Mouse (Mus musculus) ovary, postnatal 14 days (tissue): ENCODE data around the gene Wwox.
A peak's percentile ranks its signal among the peaks of the same experiment; 100 is the strongest.
"Not testable (repeated sequence)": the region's sequence is repeated elsewhere in the genome, so short reads cannot be mapped to it uniquely, and the experiment has no call there.

Experiments
- DNase-seq: peaks from one replicate; pipeline ENCODE4 v3.0.0; 2022; ENCODE audit warnings: low spot score

Gene Wwox

DNA sequence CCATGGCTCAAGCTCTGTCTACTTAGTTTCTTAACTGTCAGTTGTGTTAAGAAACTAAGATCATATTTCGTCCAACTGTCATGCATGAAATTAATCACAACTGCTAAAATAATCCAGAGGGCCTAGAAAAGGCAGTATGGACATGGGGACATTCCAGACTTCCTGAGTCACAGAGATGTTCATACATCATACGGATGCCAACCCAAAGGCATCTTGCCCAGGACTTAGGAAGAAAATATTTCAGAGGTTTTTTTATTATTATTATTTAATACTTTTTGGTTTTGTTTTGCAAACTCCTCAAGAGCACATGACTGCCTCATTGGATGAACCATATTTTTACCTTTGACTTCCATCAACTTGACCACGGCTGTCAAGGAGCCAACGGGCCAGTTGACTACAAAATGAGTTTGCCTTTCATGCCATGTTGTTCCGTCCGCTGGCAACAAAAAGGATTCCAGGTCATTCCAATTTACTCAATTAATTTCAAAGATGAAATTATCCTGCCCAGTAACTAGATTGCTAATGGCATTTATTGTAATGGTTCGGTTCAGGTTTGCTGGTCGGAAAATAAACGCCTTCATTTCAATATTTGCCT is 367.5 kb downstream of the Wwox start:
- DNase-seq: no peak

DNA sequence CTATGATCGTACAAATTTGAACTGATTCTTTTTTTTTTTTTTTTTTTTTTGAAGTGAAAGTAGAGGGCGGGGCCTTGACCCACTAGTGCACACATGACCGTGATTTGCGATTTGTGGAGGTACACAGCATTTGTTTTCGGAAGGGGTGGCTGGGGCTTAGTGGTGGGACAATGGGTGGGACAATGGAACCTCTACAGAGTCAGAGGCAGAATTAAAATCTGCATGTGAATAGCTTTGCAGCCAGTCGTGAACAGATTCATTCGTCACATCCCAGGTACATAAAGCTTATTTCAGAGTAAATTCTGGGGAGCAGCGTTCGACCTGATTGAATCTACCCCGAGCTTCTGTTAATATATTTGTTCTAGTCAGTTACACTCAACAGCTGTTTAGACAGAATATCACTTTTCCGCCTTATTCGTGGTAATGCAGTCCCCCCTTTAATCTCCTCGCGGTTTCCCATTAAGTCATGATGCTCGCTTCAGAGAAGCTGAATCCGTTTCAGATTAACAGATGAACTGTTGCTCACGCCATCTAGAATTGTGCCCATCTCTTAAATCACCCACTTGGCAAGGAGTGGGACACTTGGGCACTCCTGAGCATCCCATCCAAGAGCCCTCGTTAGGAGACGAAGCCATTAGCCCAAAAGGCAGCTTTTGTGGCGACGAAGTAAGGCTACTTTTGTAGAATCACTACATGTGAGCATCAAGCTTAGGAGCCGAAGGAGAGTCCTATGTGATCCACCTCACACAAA is 368.4 kb downstream of the Wwox start:
- DNase-seq: no peak

DNA sequence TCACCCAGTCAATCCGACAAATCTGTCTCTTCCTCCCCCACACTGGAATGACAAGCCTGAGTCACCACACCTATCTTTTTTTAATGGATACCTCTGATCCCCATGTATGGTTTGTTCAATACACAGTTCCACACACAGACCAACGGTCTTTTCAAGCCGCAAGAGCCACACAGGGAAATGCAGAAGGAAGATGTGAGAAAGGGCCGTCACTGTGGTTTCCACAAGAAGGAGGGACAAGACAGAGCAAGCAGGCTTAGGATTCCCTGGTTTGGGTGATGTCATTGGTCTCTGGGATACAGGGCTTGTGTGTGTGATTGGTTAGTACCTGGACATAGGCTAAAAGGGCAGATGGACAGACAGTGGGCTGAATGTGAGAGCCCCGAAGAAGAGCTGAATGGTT is 371.0 kb downstream of the Wwox start:
- DNase-seq: no peak

DNA sequence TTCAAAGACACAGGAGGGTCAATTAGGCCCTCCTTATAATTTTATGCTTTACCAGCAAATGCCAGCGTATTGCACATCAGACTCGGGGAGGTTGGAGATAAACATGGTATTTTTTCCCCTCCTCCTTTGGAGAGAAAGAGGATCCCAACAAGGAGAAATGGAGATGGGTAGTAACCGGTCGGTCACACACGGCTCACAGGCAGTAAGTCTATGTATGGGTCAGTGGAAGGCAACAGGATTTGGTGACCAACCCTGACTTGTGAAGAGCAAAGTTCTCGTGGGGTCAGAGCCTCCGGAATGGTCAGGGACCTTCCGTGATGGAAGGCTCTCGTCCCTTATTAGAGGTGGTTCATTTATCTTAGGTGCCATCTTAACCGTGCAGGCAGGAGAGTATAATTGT is 374.4 kb downstream of the Wwox start:
- no peak for DNase-seq

DNA sequence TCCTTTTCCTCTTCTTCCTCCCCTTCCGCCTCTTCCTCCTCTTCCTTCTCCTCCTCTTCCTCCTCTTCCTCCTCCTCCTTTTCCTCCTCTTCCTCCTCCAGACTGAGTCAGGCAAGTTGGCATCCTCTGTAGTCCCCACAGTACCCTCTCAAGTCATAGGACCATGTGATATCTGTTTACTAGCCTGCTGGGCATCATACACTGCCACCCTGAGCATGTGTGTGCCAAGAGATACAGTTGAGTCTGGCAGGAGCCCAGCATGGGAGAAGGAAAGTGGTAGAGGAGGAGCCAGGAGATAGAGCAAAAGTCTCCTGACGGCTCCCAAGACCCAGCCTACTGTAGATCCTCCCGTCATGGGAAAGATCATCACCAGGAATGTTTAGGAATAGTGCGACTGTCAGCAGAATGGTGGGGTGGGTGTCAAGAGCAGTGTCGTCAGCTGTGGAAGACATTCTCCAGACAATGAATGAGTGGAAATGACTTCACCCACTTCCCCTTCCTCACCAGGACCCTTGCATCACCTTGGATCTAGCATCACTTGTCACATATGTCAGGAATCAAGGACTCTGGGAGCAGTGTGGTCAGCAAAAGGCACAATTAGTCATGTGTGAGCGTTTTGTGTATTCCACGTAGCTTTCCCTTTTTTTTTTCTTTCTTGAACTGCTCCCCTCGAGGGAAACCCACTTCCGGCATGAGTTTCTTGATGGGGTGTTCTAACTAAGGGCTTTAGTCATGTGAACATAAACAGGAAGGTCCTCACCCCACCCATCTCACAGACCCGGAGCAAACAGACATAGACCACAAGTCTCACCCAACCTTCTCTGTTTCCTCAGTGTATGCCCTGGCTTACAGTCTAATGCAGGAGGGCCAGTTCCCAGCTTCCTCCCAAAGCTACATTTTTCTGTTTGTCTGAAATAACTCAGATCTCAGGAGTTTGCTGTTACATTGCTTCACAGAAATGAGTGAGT is 375.6 kb downstream of the Wwox start:
- DNase-seq: no peak

DNA sequence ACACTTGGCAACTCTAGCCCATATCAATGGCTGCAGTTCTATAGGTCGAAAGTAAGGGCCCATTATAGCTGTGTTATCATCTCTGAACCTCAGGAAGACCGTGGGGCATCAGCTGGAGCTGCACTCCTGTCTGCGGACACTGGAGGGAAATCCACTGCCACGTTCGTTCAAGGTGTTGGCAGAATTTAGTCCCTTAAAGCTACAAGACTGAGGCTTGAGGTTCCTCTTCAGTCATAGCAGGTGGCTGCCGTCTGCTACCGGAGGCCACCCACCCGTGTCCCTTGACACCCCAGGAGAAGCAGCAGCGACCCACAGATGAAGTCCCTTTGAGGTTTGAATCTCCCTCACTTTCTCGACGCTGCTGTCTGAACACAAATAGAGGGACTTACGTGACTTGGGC is 376.9 kb downstream of the Wwox start:
- DNase-seq: no peak

DNA sequence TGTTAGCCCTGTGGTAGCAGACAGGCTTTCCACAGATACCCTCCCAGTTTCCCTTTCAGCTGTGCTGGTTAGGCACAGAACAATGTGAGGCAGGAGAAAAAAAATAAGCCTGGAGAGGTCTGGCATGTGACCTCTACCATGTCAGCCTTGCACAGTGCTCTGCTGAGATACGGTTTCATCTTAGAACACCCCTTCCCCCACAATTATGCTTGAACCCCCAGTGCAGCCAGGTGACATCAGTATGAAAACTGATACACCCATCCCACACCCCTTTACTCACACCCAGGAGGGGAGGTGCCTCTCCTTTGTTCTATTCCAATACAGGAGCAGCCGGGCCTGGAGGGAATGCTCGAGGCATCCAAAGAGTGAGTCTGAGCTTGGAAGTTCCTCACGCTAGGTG is 377.5 kb downstream of the Wwox start:
- DNase-seq: no peak

DNA sequence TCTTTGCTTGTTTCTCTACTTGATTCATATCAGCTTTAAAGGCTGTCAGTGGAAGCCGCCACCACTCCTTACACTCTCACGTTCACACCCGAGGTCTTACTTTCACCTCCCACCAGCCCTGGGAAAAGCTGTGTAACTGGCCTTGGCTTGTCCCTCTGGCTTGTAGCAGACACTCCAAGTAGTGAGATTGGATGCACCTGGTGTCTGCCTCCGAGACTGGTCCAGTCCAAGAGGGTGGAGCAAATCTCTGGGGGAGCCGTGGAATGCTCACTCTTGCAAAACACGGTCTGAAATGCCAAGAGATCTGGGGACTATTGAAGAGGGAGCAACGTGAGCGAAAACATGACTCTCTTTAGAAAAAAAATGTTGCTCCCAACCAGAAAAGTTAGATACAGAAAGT is 382.1 kb downstream of the Wwox start:
- peak; percentile 33 for DNase-seq

DNA sequence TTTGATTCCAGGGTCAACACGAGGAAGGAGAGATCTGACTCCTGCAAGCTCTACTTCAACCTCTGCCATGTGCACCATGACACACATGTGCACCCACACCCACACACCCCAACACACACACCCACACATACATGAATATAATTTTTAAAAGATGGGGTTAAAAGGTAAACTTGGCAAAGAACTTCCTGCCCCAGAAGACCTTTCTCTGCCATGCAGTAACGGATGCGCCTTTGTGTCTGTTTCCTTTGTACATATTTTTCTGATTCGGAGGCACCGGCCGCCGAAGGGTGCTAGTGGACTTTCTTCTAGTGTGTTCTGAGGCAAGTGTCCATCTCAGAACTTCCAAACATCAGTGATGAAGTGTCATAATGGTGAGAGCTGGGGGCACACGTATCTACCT is 386.0 kb downstream of the Wwox start:
- no peak for DNase-seq

DNA sequence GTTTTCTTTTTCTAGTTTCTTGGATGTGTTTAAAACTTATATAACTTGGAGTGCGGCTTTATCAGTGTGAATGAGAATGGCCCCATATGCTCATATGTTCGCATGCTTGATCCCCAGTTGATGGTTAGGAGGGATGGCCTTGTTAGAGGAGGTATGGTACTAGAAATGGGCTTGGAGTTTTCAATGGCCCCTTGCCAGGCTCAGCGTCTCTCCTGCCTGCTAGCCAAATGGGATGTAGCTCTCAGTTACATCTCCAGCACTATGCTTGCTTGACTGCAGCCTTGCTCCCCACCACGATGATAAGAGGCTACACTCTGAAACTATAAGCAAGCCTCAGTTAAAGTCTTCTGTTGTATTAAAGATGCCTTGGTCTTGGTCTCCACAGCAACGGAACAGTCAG is 387.5 kb downstream of the Wwox start:
- DNase-seq: no peak

DNA sequence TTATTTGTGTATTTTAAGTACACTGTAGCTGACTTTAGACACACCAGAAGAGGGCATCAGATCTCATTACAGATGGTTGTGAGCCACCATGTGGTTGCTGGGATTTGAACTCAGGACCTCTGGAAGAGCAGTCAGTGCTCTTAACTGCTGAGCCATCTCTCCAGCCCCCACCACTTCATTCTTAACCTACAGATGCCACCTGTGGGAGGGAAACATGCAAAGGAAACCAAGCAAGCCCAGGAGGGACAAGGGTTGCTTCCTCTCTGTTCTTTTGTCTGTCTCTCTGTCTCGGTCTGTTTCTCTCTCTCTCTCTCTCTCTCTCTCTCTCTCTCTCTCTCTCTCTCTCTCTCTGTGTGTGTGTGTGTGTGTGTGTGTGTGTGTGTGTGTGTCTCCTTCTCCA is 388.4 kb downstream of the Wwox start:
- DNase-seq: not testable (repeated sequence)

DNA sequence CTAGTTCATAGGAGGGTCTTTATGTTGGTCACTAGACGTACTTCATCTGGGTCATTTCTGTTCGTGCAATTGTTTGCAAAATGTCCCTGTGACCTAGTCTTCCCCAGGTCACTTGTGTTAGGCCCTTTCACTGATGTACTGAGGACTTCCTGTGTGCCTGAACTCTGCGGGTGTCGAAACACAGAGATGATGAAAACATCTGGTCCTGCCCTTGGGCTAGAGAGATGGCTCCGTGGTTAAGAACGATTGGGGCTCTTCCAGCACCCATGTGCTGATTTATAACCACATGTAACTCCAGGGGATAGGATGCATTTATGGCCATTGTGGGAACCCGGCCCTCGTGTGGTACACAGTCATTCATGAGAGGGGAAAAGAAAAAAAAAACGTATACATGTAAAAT is 392.1 kb downstream of the Wwox start:
- DNase-seq: no peak

DNA sequence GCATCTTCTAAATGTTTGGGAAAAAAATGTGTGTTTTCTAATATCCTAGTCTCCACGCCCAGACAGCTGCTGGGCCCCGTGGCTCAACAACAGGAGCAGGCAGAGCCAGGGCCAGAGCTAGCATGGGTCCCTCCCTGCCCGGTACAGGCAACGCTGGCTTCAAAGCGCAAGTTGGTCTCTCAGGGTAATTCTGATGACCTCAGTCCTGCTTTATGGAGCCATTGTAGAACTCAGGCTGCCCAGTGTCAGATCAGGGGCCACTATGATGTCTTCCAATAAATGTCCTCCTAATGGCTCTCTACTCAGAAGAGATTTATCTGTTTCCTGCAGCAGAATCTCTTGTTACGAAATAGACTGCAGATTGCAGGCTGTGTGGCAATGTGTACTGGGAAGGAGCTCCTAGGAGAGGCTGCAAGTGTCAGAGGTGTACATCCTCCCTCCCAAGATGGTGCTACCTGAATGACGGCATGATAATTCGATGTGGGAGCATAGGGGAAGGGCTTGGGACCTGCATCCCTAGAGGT is 392.9 kb downstream of the Wwox start:
- no peak for DNase-seq

DNA sequence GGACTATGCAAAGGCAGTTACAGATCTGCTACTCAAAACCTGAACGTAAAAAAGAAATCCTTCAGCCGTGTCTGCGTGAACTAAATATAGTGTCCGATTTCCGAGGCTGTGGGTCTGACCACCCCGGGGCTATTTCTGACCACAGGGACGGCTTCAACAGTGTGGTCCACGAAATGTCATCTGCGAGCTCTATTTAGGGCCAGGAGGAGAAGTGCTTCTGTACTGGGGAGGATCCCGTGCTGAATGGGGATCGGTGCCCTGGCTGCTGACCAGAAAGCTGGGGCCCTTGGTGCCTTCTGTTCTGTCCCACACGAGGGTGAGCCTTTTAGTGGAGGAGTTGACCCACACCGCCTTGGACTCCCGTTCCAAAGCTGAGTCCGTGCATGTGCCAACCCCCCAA is 395.3 kb downstream of the Wwox start:
- no peak for DNase-seq

DNA sequence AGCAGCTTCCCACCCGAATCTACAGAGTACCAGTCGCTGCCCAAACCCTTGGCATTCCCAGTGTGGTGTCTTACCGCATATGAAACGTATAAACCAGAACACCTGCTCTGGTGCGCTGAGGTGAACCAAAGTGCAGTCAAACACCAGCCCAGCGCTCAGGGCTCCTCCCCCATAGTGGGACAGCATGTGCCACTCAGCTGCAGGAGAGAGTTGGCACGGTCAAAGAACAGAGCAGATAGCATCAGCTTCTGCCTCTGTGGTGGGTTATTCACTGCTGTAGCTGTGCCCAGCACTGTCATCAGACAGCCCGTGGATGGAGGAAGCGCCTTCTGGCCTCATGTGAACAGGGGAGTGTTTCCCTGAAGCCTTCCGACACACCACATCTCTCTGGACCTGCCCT is 400.5 kb downstream of the Wwox start:
- no peak for DNase-seq

DNA sequence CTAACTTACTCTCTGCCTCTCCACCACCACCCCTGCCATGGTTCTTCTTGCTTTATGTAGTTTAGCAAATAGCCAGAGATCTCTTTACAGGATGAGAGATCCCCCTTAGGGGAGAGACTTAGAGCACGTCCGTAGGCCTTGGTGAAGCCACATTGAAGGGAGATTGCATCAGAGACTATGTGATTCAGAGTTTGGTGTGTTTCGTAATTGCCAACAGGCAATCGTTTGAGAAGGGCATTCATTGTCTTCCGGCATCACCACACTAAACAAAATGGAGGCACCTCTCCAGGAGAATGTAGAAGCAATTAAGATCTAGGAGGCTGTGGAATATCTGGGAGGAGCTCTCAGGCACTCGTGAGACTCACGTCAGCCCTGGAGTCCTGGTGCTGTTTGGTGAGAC is 408.2 kb downstream of the Wwox start:
- no peak for DNase-seq

DNA sequence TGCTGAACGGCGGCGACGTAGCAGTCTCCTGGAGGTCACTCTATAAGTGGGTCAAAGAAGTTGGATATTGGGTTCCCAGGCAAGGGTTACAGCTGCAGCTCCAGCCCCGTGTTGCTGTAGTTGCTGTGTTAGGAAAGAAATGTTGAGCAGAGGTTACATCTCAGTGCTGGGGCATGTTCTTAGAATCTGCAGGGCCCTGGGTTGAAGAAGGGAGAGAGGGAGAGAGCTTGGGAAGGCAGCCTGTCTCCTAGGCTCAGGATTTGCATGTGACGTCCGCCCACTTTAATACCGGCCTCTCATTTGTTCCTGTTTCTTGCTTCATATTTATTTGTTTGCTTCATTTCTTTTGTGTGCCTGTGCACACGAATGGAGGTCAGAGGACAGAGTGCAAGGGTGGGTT is 410.0 kb downstream of the Wwox start:
- DNase-seq: no peak

DNA sequence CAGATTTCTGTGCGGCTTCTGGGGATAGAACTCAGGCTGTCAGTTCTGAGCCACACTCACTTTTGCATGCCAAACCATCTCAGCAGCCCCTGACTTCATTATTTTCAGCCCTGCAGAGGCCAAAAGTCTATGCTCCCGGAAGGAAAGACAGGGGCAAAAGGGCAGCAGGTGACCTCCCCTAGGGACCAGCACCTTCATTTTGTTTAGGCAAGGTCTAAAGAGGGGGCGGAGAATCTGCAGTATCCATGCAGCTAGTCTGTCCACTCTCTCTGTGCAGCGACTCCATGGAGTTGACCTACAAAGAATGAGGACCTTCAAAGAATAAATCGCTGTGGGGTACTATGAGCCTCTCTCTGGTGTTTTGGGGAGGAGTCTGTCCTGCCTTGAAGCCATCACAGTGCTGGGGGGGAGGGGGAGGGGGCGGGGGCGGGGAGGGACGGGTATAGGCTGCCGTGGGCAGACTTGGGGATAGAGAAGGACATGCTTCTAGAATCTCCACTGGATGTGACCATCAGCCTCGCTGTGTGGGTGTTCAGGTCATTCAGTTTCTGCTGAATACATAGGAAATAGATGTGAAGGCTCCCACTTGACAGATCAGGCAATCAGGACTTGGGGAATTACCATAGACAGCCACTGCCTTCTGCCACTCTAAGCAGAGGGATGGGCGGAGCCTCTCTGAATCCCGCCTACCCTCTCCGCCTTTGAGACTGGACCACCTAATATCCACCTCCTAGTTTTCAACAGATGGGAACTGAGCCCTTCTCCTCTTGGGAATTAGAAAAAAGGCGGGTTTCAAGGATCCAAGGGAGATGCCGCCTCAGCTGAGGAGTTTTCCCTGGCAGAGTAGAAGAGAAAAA is 410.8 kb downstream of the Wwox start:
- DNase-seq: no peak

DNA sequence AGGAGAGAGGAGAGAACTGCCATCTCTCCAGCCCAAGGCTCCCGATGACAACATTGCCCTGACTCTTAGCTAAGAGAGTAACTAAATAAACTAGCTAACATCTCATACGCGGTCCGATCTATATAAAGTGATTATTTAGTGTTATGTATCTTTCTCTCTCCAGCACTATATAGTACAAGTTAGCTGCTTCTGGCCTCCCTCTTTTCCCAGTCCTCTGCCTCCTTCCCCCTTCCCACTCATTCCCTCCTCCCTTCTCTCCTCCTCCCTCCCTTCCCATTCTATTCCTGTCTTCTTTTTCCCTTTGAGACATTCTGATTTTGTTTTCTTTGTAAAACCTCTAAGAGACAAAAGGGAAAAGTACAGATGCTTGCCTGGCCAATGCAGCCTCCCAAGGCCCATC is 414.3 kb downstream of the Wwox start:
- DNase-seq: no peak

DNA sequence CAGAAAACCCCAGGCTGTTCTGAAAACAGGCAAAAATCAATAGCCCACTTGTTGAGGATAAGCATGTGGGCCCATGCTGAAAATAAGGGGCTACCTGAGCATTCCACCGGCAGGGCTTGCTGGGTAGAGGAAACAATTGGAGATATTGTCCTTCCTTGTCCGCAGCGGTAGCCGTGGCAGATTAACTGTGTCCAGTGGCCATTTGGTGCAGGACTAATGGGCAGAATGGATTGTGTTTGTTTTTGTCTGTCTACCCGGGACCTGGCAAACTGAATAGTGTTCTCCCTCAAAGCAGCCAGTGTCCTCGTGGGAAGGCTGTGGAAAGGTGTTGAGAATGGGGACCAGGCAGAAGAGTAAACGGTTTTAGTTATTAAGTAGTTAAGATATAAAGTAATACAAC is 416.4 kb downstream of the Wwox start:
- DNase-seq: no peak

DNA sequence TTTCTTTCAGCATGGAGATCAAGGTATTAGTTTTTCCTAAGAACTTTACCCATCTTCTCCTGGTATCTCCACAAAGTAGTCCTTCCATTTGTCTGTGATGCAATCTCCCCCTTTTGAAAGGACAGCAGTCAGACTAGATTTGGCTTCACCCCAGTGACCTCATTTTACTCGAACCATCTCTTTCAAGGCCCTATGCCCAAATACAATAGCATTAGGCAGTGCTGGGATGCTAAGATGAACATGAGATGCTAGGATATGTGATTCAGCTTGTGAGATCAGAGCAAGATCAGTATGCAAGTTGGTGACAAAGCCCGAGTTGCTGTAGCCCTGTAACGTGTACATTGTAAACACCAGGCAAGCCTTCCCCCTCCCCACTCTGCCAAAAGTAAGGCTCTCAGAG is 426.5 kb downstream of the Wwox start:
- DNase-seq: no peak

DNA sequence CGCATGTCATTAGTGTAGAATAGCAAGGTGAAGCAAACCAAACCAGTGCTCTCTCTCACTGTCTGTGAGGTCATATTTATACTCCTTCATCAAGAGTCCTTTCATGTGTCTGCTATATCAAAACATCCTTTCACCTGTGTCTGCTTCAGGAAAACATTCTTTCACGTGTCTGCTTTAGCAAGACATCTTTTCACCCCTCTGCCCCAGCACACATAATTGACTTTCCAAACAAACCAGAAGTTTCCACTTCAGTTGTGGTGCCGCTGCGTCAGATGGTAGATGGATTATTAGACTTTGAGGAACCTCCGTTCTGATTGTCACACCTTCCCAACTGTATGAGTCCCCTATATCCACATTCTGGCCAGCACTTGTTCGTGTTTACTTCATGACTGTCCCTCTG is 429.9 kb downstream of the Wwox start:
- DNase-seq: no peak
